Mouse (Mus musculus) small intestine, adult 2 months (tissue): ENCODE measurements around the gene Ihh.

Source experiments
- CTCF ChIP-seq: fragments of 200-500 bp; IDR thresholded peaks from 2 replicates; pipeline ENCODE4 v1.5.1; 2012; ENCODE audit warnings: low read depth, mild to moderate bottlenecking, control low read depth, inconsistent platforms, low read length, moderate library complexity, mixed read lengths; ENCODE audit not compliant: insufficient replicate concordance, insufficient read length; ENCODE audit errors: extremely low read depth
- POLR2A ChIP-seq: fragments of 200-500 bp; IDR thresholded peaks from 2 replicates; pipeline ENCODE4 v1.6.1; 2012; ENCODE audit warnings: low read depth, mild to moderate bottlenecking, control low read depth, inconsistent platforms, low read length, moderate library complexity

DNA sequence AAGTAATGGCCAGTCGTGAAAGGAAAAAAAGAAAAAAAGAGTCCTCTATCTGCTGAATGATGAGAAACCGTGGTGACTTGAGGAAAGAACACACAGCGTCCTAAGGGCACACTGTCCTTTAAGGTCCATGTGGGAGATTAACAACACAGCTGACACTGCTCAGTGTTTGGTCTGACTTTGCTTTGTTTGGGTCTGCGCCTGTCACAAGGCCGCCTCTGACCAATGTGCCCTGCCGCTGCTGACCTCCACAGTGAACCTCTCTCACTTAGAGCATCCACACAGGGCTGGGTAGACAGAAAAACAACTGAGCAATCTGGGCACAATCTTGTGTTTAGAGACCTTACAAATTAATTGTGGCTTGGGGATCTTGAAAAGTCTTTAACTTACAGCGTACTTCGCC is 25.5 kb upstream of the Ihh start:
- TF ChIP-seq CTCF: no peak
- TF ChIP-seq POLR2A: no peak
